Mouse (Mus musculus) urinary bladder, adult 2 months (tissue): ENCODE results near the gene Arl15. TPM values are rescaled to one million over a fixed set of nuclear protein-coding genes. Genes with fewer than 3 reads are reported as not detected.

Experiments
- DNase-seq: peaks from one replicate; pipeline ENCODE4 v3.0.0; 2022; ENCODE audit warnings: low spot score
- polyA plus RNA-seq: library from polyadenylated mRNA; depleted of rRNA; stranded (reverse); fragments of >200 nt; gene quantifications from 2 replicates; pipeline ENCODE4 v1.2.3, GENCODE M21; 2012; rRNA removed

Arl15 gene
- polyA plus RNA-seq, 1 experiment: 2.8 TPM

DNA sequence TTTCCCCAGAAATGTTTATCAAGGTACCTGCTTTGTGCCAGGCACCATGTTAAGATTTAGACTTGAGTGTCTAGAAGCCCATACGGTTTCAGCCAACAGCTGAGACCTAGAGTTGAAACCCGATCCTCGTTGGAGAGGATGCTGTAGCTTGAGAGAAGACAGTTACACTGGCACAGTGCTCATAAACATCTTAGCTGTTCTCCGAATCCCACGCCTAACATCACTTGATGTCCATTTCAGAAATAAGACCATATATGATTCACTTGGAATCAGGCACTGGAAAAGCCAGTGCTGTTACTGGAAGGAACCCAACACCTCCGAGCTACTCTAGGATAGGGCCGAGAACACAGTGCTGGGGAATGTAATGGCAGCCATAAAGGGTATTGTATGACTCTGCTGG is 406.2 kb downstream of the Arl15 start:
- DNase-seq: no peak

GRCm38 (mm10) chr13:114202806-114203570 is 408.7 kb downstream of the Arl15 start:
- DNase-seq: no peak

Other genes starting within 250 kb of the Arl15 start
- 33.5 and 34.8 TPM in 2 replicates for gene Snx18, start 175.9 kb upstream of the Arl15 start, polyA plus RNA-seq
- gene Hspb3, start 130.8 kb upstream of the Arl15 start, polyA plus RNA-seq: not detected in 2 replicates